Comparison of ENCODE assay signal across 11 mouse cellular contexts in genomic region chr19:53183620-53184019, GRCm38 (mm10). TPM values are rescaled to one million over a fixed set of nuclear protein-coding genes. Genes with fewer than 3 reads are reported as not detected.
DNase-seq lines count a peak whose midpoint lies in the region; ATAC-seq and TF ChIP-seq lines count a peak whose summit lies in the region.
"Had no signal": no experiment of that assay in that cellular context is flagged by ENCODE, and none has a peak within 500 bp of the region (broad histone marks: within the 10 kb centered on the region; RNA-seq: fewer than 3 reads in every experiment).

No protein-coding gene starts in this region.

- H3K4me1 ChIP-seq in heart, embryonic 12.5 days (replicated peaks) = peaks cover 84% of the 10 kb centered on the region
- H3K4me1 ChIP-seq in forebrain, postnatal 0 days (ENCODE audit: insufficient read depth) = peaks cover 8% of the 10 kb centered on the region

- 35% methylated on average over 9 of the region's 9 CpGs for WGBS in heart, embryonic 12.5 days
- 79% methylated on average over 9 of the region's 9 CpGs for WGBS in forebrain, postnatal 0 days

- peak overlapping the region; percentile 42 for H3K4me2 ChIP-seq in heart, embryonic 12.5 days
- H3K4me2 ChIP-seq in forebrain, postnatal 0 days (ENCODE audit: low read depth) = no peak overlapping the region
- H3K4me2 ChIP-seq: limb, embryonic 15.5 days; neural tube, embryonic 13.5 days had no signal

- peaks cover 8% of the 10 kb centered on the region for H3K36me3 ChIP-seq in heart, embryonic 12.5 days
- H3K36me3 ChIP-seq in forebrain, postnatal 0 days (ENCODE audit: insufficient read depth) = no peaks in the 10 kb centered on the region
- H3K36me3 ChIP-seq: limb, embryonic 15.5 days; neural tube, embryonic 13.5 days had no signal

- 0 out of 2 replicates have a peak, but pooled peaks cover 3% of the 10 kb centered on the region for H3K9me3 ChIP-seq in heart, embryonic 12.5 days (replicated peaks)
- H3K9me3 ChIP-seq in forebrain, postnatal 0 days (ENCODE audit: low read length) = no peaks in the 10 kb centered on the region
- H3K9me3 ChIP-seq: limb, embryonic 15.5 days; neural tube, embryonic 13.5 days had no signal

- no peaks in the 10 kb centered on the region for H3K27me3 ChIP-seq in heart, embryonic 12.5 days (replicated peaks)
- H3K27me3 ChIP-seq in forebrain, postnatal 0 days (ENCODE audit: insufficient read depth, low read length) = no peaks in the 10 kb centered on the region
- H3K27me3 ChIP-seq: limb, embryonic 15.5 days; neural tube, embryonic 13.5 days had no signal

- H3K9ac ChIP-seq in heart, embryonic 12.5 days = no peak overlapping the region
- H3K9ac ChIP-seq in forebrain, postnatal 0 days = no peak overlapping the region
- H3K9ac ChIP-seq: limb, embryonic 15.5 days; neural tube, embryonic 13.5 days had no signal

- no peak for ATAC-seq in heart, embryonic 12.5 days (ENCODE audit: insufficient number of reproducible peaks, low FRiP score)
- no peak for ATAC-seq in forebrain, postnatal 0 days

- intact Hi-C loops in heart, postnatal 10 days (cut with DNase I) = no loop called here

- H3K4me3 ChIP-seq in heart, embryonic 12.5 days = no peak overlapping the region
- H3K4me3 ChIP-seq in forebrain, postnatal 0 days (ENCODE audit: low read depth, low read length) = no peak overlapping the region
- H3K4me3 ChIP-seq: limb, embryonic 15.5 days; neural tube, embryonic 13.5 days had no signal

- DNase-seq in heart, postnatal 10 days = no peak
- DNase-seq in thymus, postnatal 0 days (ENCODE audit: low spot score) = peak; percentile 27
- no peak for DNase-seq in thymus, postnatal 10 days (ENCODE audit: low spot score in 2 of 2)
- DNase-seq in lung, adult 18-20 months = peak; percentile 33 to 57
- no peak for DNase-seq in ovary, adult 18-20 months (ENCODE audit: low spot score)
- no peak for DNase-seq in retina, embryonic 14.5 days (ENCODE audit: low spot score)
- DNase-seq in forebrain, postnatal 0 days = no peak
- DNase-seq: cerebellum, adult 11 months had no signal

- TF ChIP-seq CTCF in forebrain, postnatal 0 days (IDR thresholded peaks at IDR 0.05; ENCODE audit: low read depth) = no peak

- H3K27ac ChIP-seq in heart, embryonic 12.5 days (ENCODE audit: poor library complexity, severe bottlenecking) = peak overlapping the region; percentile 78
- H3K27ac ChIP-seq in forebrain, postnatal 0 days (ENCODE audit: low read depth, low read length) = no peak overlapping the region
- H3K27ac ChIP-seq: neural tube, embryonic 13.5 days had no signal

RNA-seq across cellular contexts. Expression of gene Add3, which starts 43.4 kb away (rescaled TPM):
- polyA plus RNA-seq in heart, embryonic 12.5 days (2016; fragmentation: Nextera tagmentation; extraction: Ambion mirVana) = 154 and 157 TPM in 2 replicates
- 10 to 100 TPM; 79.2 to 83.7 TPM for total RNA-seq in heart, postnatal 10 days (2021)
- polyA plus RNA-seq in thymus, postnatal 0 days (2015; fragmentation: Nextera tagmentation; extraction: Ambion mirVana) = 41.5 and 42.7 TPM in 2 replicates
- total RNA-seq in forebrain, postnatal 0 days (2014; rRNA removed) = 51.9 and 52.6 TPM in 2 replicates
- 35.9 and 52.3 TPM in 2 replicates for polyA plus RNA-seq in forebrain, postnatal 0 days (2015; fragmentation: Nextera tagmentation; extraction: Ambion mirVana)

Comparison
In these comparisons a context has a peak if more than half of its experiments do, and no peak if none do; other contexts are left out.
1. DNase-seq: peak in thymus, postnatal 0 days (single experiment) and lung, adult 18-20 months (2 of 2); none in heart, postnatal 10 days (0 of 2), thymus, postnatal 10 days (0 of 2), ovary, adult 18-20 months (single experiment), retina, embryonic 14.5 days (single experiment) and forebrain, postnatal 0 days (single experiment).